Mouse (Mus musculus): ENCODE measurements around the gene Casp7. TPM values are rescaled to one million over a fixed set of nuclear protein-coding genes. Genes with fewer than 3 reads are reported as not detected.
A peak's percentile ranks its signal among the peaks of the same experiment; 100 is the strongest.
"Not testable (repeated sequence)": the region's sequence is repeated elsewhere in the genome, so short reads cannot be mapped to it uniquely, and the experiment has no call there.

Gene Casp7
- polyA plus RNA-seq, 1 experiment from 2014 or later, result 17.9 TPM

GRCm38 (mm10) chr19:56406581-56406980 is 9.7 kb downstream of the Casp7 start:
- Histone ChIP-seq H3K4me2 (replicated peaks; ENCODE audit: low read depth) (no peak overlapping the region), H3K9me3 (ENCODE audit: control insufficient read depth, low read length) (no peaks in the 10 kb centered on the region), H3K4me3 (ENCODE audit: low read depth, low read length) (no peak overlapping the region), H3K36me3 (ENCODE audit: control insufficient read depth, insufficient read depth, low read length) (no peaks in the 10 kb centered on the region), H3K27ac (replicated peaks) (no peak overlapping the region), H3K9ac (ENCODE audit: low read length) (no peak overlapping the region), H3K27me3 (ENCODE audit: control insufficient read depth, insufficient read depth, low read length) (no peaks in the 10 kb centered on the region), H3K4me1 (replicated peaks; ENCODE audit: control insufficient read depth, insufficient read depth) (no peaks in the 10 kb centered on the region)
- DNase-seq (ENCODE audit: low spot score) (no peak), ATAC-seq (ENCODE audit: low FRiP score, low TSS enrichment) (no peak)
- 93% methylated on average over 7 of the region's 7 CpGs for WGBS
- no peak for TF ChIP-seq CTCF (IDR thresholded peaks at IDR 0.05; ENCODE audit: low read depth)
- TF ChIP-seq EP300 (optimal IDR thresholded peaks at IDR 0.05), result no peak

DNA sequence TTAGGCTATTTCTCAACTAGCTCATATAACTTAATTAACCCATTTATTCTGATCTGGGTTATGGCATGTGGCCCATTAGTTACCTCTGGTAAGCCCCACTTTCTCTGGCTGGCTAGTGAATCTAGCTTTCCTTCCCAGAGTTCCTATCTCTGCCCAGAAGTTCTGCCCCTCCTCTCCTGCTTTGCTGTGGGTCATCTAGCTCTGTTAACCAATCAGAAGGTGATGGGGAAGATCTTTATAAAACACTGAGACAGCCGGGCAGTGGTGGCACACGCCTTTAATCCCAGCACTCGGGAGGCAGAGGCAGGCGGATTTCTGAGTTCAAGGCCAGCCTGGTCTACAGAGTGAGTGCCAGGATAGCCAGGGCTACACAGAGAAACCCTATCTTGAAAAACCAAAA is 13.0 kb downstream of the Casp7 start:
- H3K27ac ChIP-seq (replicated peaks); H3K4me3 ChIP-seq (ENCODE audit: low read depth, low read length); DNase-seq (ENCODE audit: low spot score); H3K9me3 ChIP-seq (ENCODE audit: control insufficient read depth, low read length); H3K4me2 ChIP-seq (replicated peaks; ENCODE audit: low read depth); ATAC-seq (ENCODE audit: low FRiP score, low TSS enrichment); H3K4me1 ChIP-seq (replicated peaks; ENCODE audit: control insufficient read depth, insufficient read depth); H3K9ac ChIP-seq (ENCODE audit: low read length); H3K36me3 ChIP-seq (ENCODE audit: control insufficient read depth, insufficient read depth, low read length); H3K27me3 ChIP-seq (ENCODE audit: control insufficient read depth, insufficient read depth, low read length): not testable (repeated sequence)
- over 99% methylated on average over 4 of the region's 4 CpGs for WGBS

- no peaks in the 10 kb centered on the region for H3K4me1 ChIP-seq (replicated peaks; ENCODE audit: control insufficient read depth, insufficient read depth)
- no peak overlapping the region for H3K27ac ChIP-seq (replicated peaks)
- no peak overlapping the region for H3K4me2 ChIP-seq (replicated peaks; ENCODE audit: low read depth)
- H3K4me3 ChIP-seq (ENCODE audit: low read depth, low read length), result no peak overlapping the region
- DNase-seq (ENCODE audit: low spot score) (no peak), ATAC-seq (ENCODE audit: low FRiP score, low TSS enrichment) (no peak)
- H3K9me3 ChIP-seq (ENCODE audit: control insufficient read depth, low read length), result no peaks in the 10 kb centered on the region
- 61% methylated on average over 4 of the region's 4 CpGs for WGBS
- H3K9ac ChIP-seq (ENCODE audit: low read length), result no peak overlapping the region
- H3K27me3 ChIP-seq (ENCODE audit: control insufficient read depth, insufficient read depth, low read length), result no peaks in the 10 kb centered on the region
- TF ChIP-seq EP300 (optimal IDR thresholded peaks at IDR 0.05) (no peak), CTCF (IDR thresholded peaks at IDR 0.05; ENCODE audit: low read depth) (no peak)
- no peaks in the 10 kb centered on the region for H3K36me3 ChIP-seq (ENCODE audit: control insufficient read depth, insufficient read depth, low read length)
Measured at GRCm38 (mm10) chr19:56418404-56418803, 21.5 kb downstream of the Casp7 start.

DNA sequence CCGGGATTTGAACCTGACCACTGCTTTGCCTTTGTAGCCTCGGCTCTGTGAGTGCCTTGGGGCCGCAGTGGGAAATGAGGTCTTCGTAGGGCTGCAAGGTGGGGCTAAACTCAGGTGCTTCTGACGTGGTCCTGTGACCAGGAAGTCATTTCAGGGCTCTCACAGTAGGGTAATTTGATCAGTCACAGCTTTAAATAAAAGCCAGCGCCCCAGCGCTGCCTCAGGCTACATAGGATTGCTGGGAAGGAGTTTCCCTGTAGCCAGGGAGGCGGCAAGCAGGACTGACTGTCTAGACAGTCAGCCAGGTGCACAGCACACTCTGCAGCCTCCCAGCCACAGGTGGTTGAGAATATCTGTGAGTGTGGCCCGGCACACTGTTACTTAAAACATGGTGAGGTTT is 22.5 kb downstream of the Casp7 start:
- Histone ChIP-seq H3K27me3 (ENCODE audit: control insufficient read depth, insufficient read depth, low read length) (no peaks in the 10 kb centered on the region), H3K4me3 (ENCODE audit: low read depth, low read length) (no peak overlapping the region), H3K4me2 (replicated peaks; ENCODE audit: low read depth) (no peak overlapping the region), H3K4me1 (replicated peaks; ENCODE audit: control insufficient read depth, insufficient read depth) (no peaks in the 10 kb centered on the region), H3K27ac (replicated peaks) (no peak overlapping the region), H3K9ac (ENCODE audit: low read length) (no peak overlapping the region), H3K9me3 (ENCODE audit: control insufficient read depth, low read length) (no peaks in the 10 kb centered on the region), H3K36me3 (ENCODE audit: control insufficient read depth, insufficient read depth, low read length) (no peaks in the 10 kb centered on the region)
- TF ChIP-seq CTCF (IDR thresholded peaks at IDR 0.05; ENCODE audit: low read depth) (no peak), EP300 (optimal IDR thresholded peaks at IDR 0.05) (no peak)
- no peak for DNase-seq (ENCODE audit: low spot score)
- ATAC-seq (ENCODE audit: low FRiP score, low TSS enrichment), result no peak
- 69% methylated on average over 9 of the region's 9 CpGs for WGBS

- Histone ChIP-seq H3K9ac (ENCODE audit: low read length) (no peak overlapping the region), H3K27me3 (ENCODE audit: control insufficient read depth, insufficient read depth, low read length) (no peaks in the 10 kb centered on the region), H3K36me3 (ENCODE audit: control insufficient read depth, insufficient read depth, low read length) (no peaks in the 10 kb centered on the region), H3K4me2 (replicated peaks; ENCODE audit: low read depth) (no peak overlapping the region), H3K27ac (replicated peaks) (no peak overlapping the region), H3K4me3 (ENCODE audit: low read depth, low read length) (no peak overlapping the region), H3K4me1 (replicated peaks; ENCODE audit: control insufficient read depth, insufficient read depth) (no peaks in the 10 kb centered on the region), H3K9me3 (ENCODE audit: control insufficient read depth, low read length) (no peaks in the 10 kb centered on the region)
- TF ChIP-seq EP300 (optimal IDR thresholded peaks at IDR 0.05), result no peak
- TF ChIP-seq CTCF (IDR thresholded peaks at IDR 0.05; ENCODE audit: low read depth), result no peak
- DNase-seq (ENCODE audit: low spot score), result no peak
- ATAC-seq (ENCODE audit: low FRiP score, low TSS enrichment), result no peak
- 88% methylated on average over 3 of the region's 3 CpGs for WGBS
Measured at GRCm38 (mm10) chr19:56420345-56420744, 23.4 kb downstream of the Casp7 start.

- no peaks in the 10 kb centered on the region for H3K9me3 ChIP-seq (ENCODE audit: control insufficient read depth, low read length)
- H3K27ac ChIP-seq (replicated peaks), result no peak overlapping the region
- DNase-seq (ENCODE audit: low spot score), result peak; percentile 83
- no peak overlapping the region for H3K4me2 ChIP-seq (replicated peaks; ENCODE audit: low read depth)
- H3K4me3 ChIP-seq (ENCODE audit: low read depth, low read length), result no peak overlapping the region
- TF ChIP-seq CTCF (IDR thresholded peaks at IDR 0.05; ENCODE audit: low read depth), result peak; percentile 89
- no peak for TF ChIP-seq EP300 (optimal IDR thresholded peaks at IDR 0.05)
- 26% methylated on average over 14 of the region's 14 CpGs for WGBS
- no peaks in the 10 kb centered on the region for H3K27me3 ChIP-seq (ENCODE audit: control insufficient read depth, insufficient read depth, low read length)
- ATAC-seq (ENCODE audit: low FRiP score, low TSS enrichment), result peak; percentile 38; the same call in 1 of the 2 replicates
- no peaks in the 10 kb centered on the region for H3K4me1 ChIP-seq (replicated peaks; ENCODE audit: control insufficient read depth, insufficient read depth)
- H3K9ac ChIP-seq (ENCODE audit: low read length), result no peak overlapping the region
- no peaks in the 10 kb centered on the region for H3K36me3 ChIP-seq (ENCODE audit: control insufficient read depth, insufficient read depth, low read length)
Measured at GRCm38 (mm10) chr19:56422476-56423338, 25.8 kb downstream of the Casp7 start.
